Mouse (Mus musculus) heart, postnatal 25 days (tissue): ENCODE data around the gene Scel. TPM values are rescaled to one million over a fixed set of nuclear protein-coding genes. Genes with fewer than 3 reads are reported as not detected.

Experiments
- DNase-seq: peaks from one replicate; pipeline ENCODE4 v3.0.0; 2022; ENCODE audit warnings: low spot score
- intact Hi-C: fragments of 180-260 bp; cut with DNase I; formaldehyde crosslinking; loops from one replicate; pipeline ENCODE4 v1.15.1; 2025
- total RNA-seq, 2 experiments: library from RNA; stranded (reverse); gene quantifications; 2 replicates each; pipeline ENCODE4 v1.2.3; 2021

The Scel gene
- total RNA-seq, 2 experiments from 2014 or later, result 0.28 to 0.49 TPM

DNA sequence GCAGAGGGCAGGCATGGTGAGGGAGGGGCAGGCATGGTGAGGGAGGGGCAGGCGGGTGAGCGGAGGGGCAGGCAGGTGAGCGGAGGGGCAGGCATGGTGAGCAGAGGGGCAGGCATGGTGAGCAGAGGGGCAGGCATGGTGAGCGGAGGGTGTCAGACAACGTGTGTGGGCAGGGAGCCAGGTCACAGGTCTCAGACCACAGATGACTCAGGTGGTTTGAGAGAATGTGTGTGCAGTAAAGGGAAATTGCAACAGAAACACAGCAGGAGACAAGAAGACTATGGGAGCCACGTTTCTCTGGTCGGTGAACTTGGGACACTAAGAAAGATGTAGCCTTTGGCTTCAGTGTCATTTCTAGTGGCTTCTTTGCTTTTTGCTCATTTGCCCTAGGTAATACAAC, 8.6 kb upstream of the Scel start:
- intact Hi-C loops, result no loop called here
- DNase-seq, result no peak

GRCm38 (mm10) chr14:103509544-103509943, 3.6 kb upstream of the Scel start:
- intact Hi-C loops, result no loop called here
- no peak for DNase-seq

DNA sequence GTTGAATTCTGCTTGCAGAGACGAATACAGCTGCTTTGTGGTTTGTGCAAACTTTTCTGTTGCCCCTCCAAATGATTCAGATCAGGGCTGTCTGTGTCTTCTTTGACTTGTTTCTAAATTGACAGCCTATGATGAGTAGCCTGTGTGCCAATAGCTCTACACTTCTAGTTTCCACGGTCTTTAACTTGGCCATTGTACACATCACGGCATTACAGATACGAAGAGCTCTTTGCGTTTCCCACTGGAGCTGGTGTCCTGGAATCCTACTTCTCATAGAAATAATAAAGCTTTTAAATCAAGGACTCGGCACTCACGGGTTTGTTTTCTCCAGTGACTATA, 300 bp downstream of the Scel start:
- intact Hi-C loops, result no loop called here
- DNase-seq, result no peak

DNA sequence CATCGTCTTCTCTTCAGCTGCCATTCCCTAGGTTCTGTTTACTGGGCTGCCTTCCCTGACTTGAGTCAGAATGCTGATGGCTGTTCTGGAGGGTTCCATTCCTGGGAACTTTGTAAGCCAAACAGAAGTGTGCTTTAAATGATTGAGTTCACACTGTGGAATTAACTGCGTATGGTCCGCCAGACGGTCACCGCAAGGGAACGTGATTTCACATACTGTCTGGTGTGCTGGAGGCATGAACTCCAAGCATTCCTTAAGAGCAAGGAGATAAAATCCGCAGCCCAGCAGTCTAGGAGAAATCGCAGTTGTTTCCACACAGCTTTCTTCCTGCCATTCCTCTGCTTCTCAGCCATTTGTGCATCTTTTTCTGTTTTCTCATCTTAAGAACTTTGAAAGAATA, 2.3 kb downstream of the Scel start:
- DNase-seq, result no peak
- intact Hi-C loops, result no loop called here

DNA sequence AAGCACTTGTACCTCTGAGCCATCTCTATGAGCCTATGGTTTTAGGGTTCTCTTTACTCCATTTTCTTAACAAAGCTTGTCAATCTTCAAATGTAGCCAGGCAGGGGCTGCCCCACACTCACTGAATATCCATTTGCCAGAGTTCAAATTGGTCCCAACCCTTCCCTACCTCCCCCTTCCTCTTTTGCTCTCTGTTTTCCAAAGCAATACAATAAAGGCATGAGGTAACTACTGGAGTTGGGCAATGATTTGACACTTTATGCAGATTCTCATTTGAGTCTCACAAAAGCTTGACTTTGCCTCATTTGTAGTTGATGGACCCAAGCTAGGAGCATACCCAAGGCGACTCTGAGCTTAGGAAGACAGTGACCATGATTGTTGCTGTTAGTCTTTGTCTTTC, 13.1 kb downstream of the Scel start:
- intact Hi-C loops, result no loop called here
- DNase-seq, result no peak

DNA sequence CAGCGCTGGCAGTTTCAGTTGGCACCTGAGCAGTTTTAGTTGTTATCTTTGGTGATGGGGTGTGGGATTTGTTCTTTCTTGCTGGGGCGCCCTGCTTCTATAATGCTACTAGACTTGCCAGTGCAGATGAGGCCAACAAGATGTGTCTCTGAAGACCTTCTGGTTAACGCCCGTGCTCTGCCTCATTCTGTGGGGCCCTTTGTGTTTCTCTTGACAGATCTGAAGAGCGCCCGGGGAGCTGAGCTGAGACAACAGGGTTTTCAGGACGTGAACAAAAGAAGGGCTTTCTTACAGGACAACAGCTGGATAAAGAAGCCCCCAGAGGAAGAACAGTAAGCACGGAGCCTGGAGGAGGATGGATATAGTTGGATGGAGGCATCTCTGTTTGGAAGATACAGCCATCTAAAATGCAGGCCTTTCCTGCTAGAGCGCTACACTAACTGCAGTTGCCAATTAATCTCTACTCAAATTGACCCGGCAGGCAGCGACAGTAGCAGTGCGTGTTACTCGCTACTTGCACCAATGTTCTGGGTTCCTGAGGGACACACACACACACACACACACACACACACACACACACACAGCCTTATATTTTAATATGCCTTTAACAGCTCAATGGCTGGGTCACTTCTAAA, 16.7 kb downstream of the Scel start:
- DNase-seq, result no peak
- intact Hi-C loops, result loop anchor here (10.0 kb wide), 1 partner anchor 275 kb away; no protein-coding TSS in a partner anchor

- intact Hi-C loops, result loop anchor here (10.0 kb wide), 1 partner anchor 277 kb away; no protein-coding TSS in a partner anchor
- no peak for DNase-seq
Observed at GRCm38 (mm10) chr14:103531722-103532341, 18.7 kb downstream of the Scel start.

DNA sequence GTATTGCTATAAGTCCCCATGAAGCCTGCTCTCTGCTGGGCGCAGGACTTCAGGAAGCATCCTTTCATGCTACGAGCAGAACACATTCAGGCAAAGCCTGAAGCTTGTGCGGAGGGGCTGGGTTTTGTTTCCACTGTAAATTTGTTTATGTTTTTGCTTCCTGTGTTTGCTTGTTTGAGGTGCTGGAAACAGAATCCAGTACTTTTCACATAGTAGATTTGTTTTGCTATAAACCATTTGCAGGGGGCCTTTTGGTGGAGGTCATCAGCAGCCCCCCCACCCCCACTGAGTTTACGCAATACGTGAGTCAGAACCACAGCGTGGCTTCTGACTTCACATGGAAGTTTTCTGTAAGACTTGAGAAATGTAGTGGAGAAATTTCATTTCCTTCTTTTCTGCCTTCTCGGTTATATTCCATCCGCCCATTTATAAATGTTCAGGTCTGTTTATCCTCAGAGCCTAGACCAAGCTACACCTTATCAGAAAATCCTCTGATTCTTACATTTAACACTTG, 22.4 kb downstream of the Scel start:
- no peak for DNase-seq
- intact Hi-C loops, result loop anchor here (5.0 to 10.0 kb wide), 3 partner anchors 281 to 523 kb away; partner anchors contain the start of gene Cln5

- intact Hi-C loops, result loop anchor here (5.0 to 10.0 kb wide), 3 partner anchors 282 to 524 kb away; partner anchors contain the start of gene Cln5
- DNase-seq, result no peak
Observed at GRCm38 (mm10) chr14:103536334-103536733, 23.2 kb downstream of the Scel start.

GRCm38 (mm10) chr14:103537355-103538056, 24.4 kb downstream of the Scel start:
- no peak for DNase-seq
- intact Hi-C loops, result loop anchor here (5.0 to 10.0 kb wide), 3 partner anchors 283 to 525 kb away; partner anchors contain the start of gene Cln5

- no peak for DNase-seq
- intact Hi-C loops, result loop anchor here (5.0 to 10.0 kb wide), 3 partner anchors 285 to 527 kb away; partner anchors contain the start of gene Cln5
Observed at GRCm38 (mm10) chr14:103539796-103540195, 26.7 kb downstream of the Scel start.

DNA sequence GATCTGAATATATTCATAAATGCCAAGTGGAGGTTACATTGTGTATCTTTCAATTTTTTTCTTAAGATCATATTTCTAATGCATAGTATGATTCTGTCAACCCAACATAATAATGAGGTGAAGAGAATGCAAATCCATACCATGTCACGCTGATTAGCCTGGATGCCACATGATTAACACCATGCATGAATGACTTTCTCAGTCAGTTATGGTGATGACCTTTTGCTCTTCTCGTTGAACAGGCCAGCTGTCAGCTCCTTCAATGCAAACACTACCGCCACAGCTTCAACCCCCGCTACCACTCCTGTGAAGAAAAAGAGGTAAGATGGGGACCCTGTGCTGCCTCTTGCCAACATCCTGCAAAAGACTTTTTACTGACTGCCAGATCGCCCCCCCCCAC, 28.5 kb downstream of the Scel start:
- DNase-seq, result no peak
- intact Hi-C loops, result no loop called here

GRCm38 (mm10) chr14:103543304-103544079, 30.4 kb downstream of the Scel start:
- no peak for DNase-seq
- intact Hi-C loops, result no loop called here

DNA sequence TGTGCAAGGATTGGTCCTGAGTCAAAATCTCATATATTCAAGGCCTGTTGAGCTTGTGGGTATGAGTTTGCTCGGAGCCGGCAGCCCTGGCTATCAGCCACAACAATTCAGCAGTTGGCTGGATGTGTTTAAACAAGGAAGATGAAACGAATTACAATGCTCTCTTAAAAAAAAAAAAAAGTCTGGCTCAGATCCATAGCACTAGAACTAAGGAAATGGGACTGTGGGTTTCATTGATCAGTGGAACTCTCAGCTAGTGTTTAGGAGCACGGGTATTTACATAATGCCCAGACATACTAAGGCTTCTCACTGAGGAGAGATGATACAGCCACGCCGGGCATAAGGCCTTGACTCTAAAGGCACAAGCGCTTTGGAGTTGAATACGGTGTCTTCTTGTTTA, 32.6 kb downstream of the Scel start:
- intact Hi-C loops, result no loop called here
- DNase-seq, result no peak

DNA sequence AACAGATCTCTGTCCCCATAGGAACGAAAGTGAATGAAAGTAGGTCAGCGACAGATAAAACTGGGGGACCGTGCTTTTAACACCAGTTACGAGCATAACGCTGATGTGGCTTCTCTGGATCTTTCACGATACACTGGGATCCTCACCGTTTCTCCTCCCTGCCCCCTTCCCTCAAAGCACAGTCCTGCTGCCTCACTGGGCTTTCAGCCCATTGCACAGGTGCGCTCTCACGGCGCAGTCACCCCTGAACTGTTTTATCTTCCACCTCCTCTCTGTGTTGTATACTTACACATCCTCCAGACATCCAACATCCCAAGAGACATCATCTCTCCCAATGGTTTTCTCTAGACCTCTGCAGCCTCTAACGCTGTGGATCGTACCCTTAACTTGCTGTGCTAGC, 33.1 kb downstream of the Scel start:
- intact Hi-C loops, result no loop called here

GRCm38 (mm10) chr14:103548220-103548619, 35.1 kb downstream of the Scel start:
- intact Hi-C loops, result no loop called here
- no peak for DNase-seq

More for the DNA sequence above, 33.1 kb downstream of the Scel start:
- no peak for DNase-seq

- peak; percentile 9 for DNase-seq
- intact Hi-C loops, result loop anchor here (1.0 to 10.0 kb wide), 2 partner anchors 144 to 1264 kb away; no protein-coding TSS in a partner anchor
Observed at GRCm38 (mm10) chr14:103550480-103550879, 37.3 kb downstream of the Scel start.

GRCm38 (mm10) chr14:103550921-103551320, 37.8 kb downstream of the Scel start:
- intact Hi-C loops, result loop anchor here (1.0 to 10.0 kb wide), 2 partner anchors 143 to 1264 kb away; no protein-coding TSS in a partner anchor

GRCm38 (mm10) chr14:103551921-103552320, 38.8 kb downstream of the Scel start:
- no peak for DNase-seq
- intact Hi-C loops, result loop anchor here (10.0 kb wide), 1 partner anchor 1263 kb away; no protein-coding TSS in a partner anchor

More at GRCm38 (mm10) chr14:103550921-103551320, 37.8 kb downstream of the Scel start:
- no peak for DNase-seq

DNA sequence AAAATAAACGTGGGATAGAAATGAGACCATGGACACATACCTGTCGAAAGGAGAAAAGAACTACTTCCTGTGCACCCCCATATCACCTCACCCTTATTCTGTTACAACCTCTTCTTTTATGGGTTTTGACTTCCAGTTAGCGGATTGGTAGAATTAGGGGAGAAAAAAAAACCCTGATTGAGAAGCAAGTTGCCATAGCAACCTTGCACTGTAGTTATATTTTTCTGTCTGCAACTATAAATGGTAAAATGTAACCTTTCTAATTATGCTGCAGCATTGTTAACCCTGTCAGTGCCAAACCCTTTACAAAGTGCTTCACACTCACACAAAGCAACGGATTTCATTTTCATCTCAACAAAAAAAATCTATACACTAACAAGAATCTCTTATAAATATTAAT, 39.2 kb downstream of the Scel start:
- intact Hi-C loops, result loop anchor here (10.0 kb wide), 1 partner anchor 1262 kb away; no protein-coding TSS in a partner anchor

More for the DNA sequence above, 39.2 kb downstream of the Scel start:
- DNase-seq, result no peak
